Mouse (Mus musculus): ENCODE measurements around the gene Tmem127. TPM values are rescaled to one million over a fixed set of nuclear protein-coding genes. Genes with fewer than 3 reads are reported as not detected.
A peak's percentile ranks its signal among the peaks of the same experiment; 100 is the strongest.
"Not testable (repeated sequence)": the region's sequence is repeated elsewhere in the genome, so short reads cannot be mapped to it uniquely, and the experiment has no call there.

The Tmem127 gene
- polyA plus RNA-seq, 1 experiment: 27.3 TPM

- Histone ChIP-seq H3K4me1 (ENCODE audit: control insufficient read depth, insufficient read depth, insufficient read length, low read length) (peaks cover 3% of the 10 kb centered on the region; the same call in 1 of the 2 replicates), H3K27ac (replicated peaks; ENCODE audit: low read depth, low read length) (no peak overlapping the region), H3K4me3 (ENCODE audit: insufficient read depth, low read depth, low read length) (no peak overlapping the region)
Observed at GRCm38 (mm10) chr2:127278162-127278561, 30.5 kb downstream of the Tmem127 start.

DNA sequence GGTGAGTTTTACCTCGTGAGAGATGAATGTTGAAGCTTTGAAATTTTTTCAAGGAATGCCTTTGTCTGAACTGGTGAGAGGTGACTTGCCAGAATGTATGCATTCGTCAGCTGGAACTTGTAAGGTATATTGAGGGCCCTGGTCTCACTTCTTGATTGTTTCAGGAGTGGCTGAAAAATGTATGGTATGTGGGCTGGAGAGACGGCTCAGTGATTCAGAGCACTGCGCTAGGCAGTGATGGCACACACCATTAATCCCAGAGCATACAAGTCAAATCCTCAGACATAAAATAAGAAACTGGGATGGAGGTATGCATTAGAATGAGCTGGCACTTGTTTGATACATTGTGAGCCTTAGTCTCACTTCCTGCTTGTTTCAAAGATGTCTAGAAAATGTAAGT, 44.5 kb downstream of the Tmem127 start:
- H3K4me3 ChIP-seq (ENCODE audit: insufficient read depth, low read depth, low read length): no peak overlapping the region
- no peaks in the 10 kb centered on the region for H3K4me1 ChIP-seq (ENCODE audit: control insufficient read depth, insufficient read depth, insufficient read length, low read length)
- no peak overlapping the region for H3K27ac ChIP-seq (replicated peaks; ENCODE audit: low read depth, low read length)

- Histone ChIP-seq H3K4me3 (ENCODE audit: insufficient read depth, low read depth, low read length) (no peak overlapping the region), H3K27ac (replicated peaks; ENCODE audit: low read depth, low read length) (0 out of 2 replicates have a peak overlapping the region, but pooled peaks have one; percentile 5), H3K4me1 (ENCODE audit: control insufficient read depth, insufficient read depth, insufficient read length, low read length) (no peaks in the 10 kb centered on the region)
Observed at GRCm38 (mm10) chr2:127297001-127297805, 49.5 kb downstream of the Tmem127 start.

DNA sequence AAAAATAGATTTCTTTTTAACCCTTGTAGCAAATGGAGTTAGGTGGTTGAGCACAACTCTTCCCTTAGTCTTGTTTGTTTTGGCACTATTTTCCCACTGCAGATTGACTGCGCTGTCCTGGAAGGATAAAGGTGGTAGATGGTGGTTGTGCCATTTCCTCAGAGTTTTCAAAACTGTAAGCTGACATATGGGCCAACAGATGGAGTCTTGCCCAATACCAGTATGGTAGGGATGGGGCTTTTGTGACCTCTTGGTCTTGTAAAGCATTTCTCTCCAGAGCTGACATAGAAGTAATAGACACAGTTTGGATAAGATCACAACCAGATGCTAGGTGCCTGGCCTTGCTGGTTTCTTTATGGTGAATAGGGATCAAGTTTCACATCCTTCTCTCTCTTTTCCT, 50.3 kb downstream of the Tmem127 start:
- Histone ChIP-seq H3K4me3 (ENCODE audit: insufficient read depth, low read depth, low read length) (no peak overlapping the region), H3K27ac (replicated peaks; ENCODE audit: low read depth, low read length) (no peak overlapping the region)

DNA sequence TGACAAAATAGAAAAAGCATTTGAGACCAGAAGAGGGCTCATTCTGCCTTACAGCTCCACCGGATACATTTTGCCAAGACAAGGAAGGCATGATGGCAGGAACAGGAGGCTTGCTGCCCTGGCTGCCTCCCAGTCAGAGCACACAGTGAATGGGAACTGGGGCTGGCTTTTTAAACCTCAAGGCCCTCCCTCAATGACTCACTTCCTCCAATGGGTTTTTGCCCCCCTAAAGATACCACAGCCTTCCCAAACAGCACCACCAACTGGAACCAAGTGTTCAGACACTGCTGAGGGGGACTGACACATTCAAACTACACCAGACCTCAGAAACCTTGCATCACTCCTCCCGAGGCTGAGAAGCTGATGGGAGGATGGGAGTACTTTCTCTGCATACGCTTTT, 53.0 kb downstream of the Tmem127 start:
- H3K27ac ChIP-seq (replicated peaks; ENCODE audit: low read depth, low read length): no peak overlapping the region
- no peak overlapping the region for H3K4me3 ChIP-seq (ENCODE audit: insufficient read depth, low read depth, low read length)
- H3K4me1 ChIP-seq (ENCODE audit: control insufficient read depth, insufficient read depth, insufficient read length, low read length): no peaks in the 10 kb centered on the region

More for the DNA sequence above, 50.3 kb downstream of the Tmem127 start:
- H3K4me1 ChIP-seq (ENCODE audit: control insufficient read depth, insufficient read depth, insufficient read length, low read length): no peaks in the 10 kb centered on the region

DNA sequence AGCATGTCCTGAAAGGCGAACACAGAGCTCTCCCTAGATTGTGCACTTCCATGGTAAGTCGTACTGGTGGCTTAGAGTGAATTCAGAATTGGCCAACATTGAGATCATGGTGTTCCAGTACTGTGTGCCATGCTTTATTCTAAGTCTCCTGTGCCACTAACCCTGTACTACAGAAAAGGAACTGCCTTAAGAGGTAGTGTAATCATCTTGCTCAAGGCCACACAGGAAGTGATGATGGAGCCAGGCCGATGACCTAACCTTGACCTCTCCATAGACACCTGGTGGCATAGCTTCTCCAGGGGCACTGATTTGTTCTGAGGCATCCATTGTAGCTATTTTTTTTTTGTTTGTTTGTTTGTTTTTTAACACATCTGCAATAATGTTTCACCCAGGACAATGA, 54.2 kb downstream of the Tmem127 start:
- no peak overlapping the region for H3K4me3 ChIP-seq (ENCODE audit: insufficient read depth, low read depth, low read length)
- no peaks in the 10 kb centered on the region for H3K4me1 ChIP-seq (ENCODE audit: control insufficient read depth, insufficient read depth, insufficient read length, low read length)
- H3K27ac ChIP-seq (replicated peaks; ENCODE audit: low read depth, low read length): no peak overlapping the region

GRCm38 (mm10) chr2:127304192-127304591, 56.5 kb downstream of the Tmem127 start:
- H3K27ac ChIP-seq (replicated peaks; ENCODE audit: low read depth, low read length); H3K4me1 ChIP-seq (ENCODE audit: control insufficient read depth, insufficient read depth, insufficient read length, low read length); H3K4me3 ChIP-seq (ENCODE audit: insufficient read depth, low read depth, low read length): not testable (repeated sequence)

DNA sequence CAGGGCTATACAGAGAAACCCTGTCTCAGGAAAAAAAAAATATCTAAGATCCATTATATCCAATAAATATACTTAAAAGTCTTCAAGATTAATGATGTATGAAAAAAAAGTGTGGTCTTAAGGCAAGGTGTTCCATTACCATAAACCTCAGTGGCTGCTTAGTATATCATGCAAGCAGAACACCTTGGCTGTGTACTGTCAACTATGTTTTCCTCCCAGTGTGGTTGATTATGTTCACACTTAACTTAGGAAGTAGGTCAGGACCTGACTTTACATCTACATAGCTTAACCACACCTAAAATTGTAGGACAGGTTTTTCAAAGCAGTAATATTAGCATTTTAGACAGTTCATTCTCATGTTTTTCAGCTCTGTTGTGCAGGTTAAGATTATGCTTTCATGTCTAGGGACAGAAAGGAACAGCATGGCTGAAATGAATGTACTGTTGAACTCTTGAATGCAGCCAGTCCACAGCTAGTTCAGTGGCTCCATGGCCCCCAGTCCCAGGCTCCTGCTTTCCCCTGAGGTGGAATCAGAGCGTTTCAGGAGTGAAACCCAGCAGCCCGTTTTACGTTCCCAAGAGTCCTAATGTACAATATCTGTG, 57.0 kb downstream of the Tmem127 start:
- no peak overlapping the region for H3K27ac ChIP-seq (replicated peaks; ENCODE audit: low read depth, low read length)
- H3K4me3 ChIP-seq (ENCODE audit: insufficient read depth, low read depth, low read length): no peak overlapping the region
- no peaks in the 10 kb centered on the region for H3K4me1 ChIP-seq (ENCODE audit: control insufficient read depth, insufficient read depth, insufficient read length, low read length)

DNA sequence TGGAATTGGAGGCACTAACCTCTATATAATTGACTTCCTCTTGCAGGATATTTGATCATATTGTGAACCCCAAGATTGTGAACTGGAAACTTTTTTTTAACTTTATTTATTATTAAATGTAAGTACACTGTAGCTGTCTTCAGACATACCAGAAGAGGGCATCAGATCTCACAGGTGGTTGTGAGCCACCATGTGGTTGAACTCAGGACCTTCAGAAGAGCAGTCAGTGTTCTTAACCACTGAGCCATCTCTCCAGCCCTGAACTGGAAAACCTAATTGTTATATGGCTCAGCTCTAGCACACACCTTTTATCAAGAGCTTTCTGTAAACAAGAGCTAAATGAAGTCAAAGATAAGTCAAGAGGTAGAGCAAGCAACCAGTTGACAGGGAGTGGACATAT, 58.4 kb downstream of the Tmem127 start:
- no peaks in the 10 kb centered on the region for H3K4me1 ChIP-seq (ENCODE audit: control insufficient read depth, insufficient read depth, insufficient read length, low read length)
- H3K27ac ChIP-seq (replicated peaks; ENCODE audit: low read depth, low read length): no peak overlapping the region
- no peak overlapping the region for H3K4me3 ChIP-seq (ENCODE audit: insufficient read depth, low read depth, low read length)

DNA sequence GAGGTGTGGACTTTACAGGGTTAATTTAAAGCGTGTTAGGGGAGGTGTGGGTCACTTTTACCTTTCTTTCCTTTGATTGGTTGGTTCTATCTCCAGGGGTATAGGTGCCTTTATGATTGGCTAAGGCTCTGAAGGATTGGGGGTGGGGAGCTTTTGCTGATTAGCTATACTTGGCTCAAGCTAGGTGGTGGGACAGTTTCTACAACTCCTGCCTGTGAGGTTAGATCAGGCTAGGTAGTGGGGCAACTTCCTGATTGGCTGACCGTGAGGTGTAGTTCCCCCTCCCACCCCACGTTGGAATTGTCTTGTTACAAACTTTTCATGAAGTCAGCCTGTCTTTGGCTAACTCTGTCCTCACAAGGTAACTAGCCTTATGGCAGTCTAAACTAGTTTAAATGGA, 59.5 kb downstream of the Tmem127 start:
- no peaks in the 10 kb centered on the region for H3K4me1 ChIP-seq (ENCODE audit: control insufficient read depth, insufficient read depth, insufficient read length, low read length)
- H3K27ac ChIP-seq (replicated peaks; ENCODE audit: low read depth, low read length): no peak overlapping the region
- no peak overlapping the region for H3K4me3 ChIP-seq (ENCODE audit: insufficient read depth, low read depth, low read length)

DNA sequence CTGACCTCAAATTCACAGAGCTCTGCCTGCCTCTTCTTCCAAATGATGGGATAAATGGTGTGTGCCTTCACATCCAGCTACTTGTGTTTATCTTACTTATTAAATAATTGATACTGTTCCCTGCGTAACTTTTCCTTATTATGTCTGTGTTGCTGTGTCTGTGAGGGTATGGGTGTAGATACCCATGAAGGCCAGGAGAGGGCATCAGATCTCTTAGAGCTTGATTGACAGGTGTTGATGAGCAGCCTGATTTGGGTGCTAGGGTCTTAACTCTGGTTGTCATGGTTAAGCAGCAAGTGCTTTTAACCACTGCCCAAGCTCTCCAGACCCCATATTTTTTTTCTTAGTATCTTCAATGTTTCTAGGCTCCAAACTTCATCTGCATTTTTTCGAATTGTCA, 61.0 kb downstream of the Tmem127 start:
- H3K4me1 ChIP-seq (ENCODE audit: control insufficient read depth, insufficient read depth, insufficient read length, low read length): no peaks in the 10 kb centered on the region
- no peak overlapping the region for H3K27ac ChIP-seq (replicated peaks; ENCODE audit: low read depth, low read length)
- H3K4me3 ChIP-seq (ENCODE audit: insufficient read depth, low read depth, low read length): no peak overlapping the region

GRCm38 (mm10) chr2:127310246-127310645, 62.5 kb downstream of the Tmem127 start:
- no peak overlapping the region for H3K27ac ChIP-seq (replicated peaks; ENCODE audit: low read depth, low read length)
- no peak overlapping the region for H3K4me3 ChIP-seq (ENCODE audit: insufficient read depth, low read depth, low read length)
- H3K4me1 ChIP-seq (ENCODE audit: control insufficient read depth, insufficient read depth, insufficient read length, low read length): peaks cover 4% of the 10 kb centered on the region

GRCm38 (mm10) chr2:127310685-127311084, 63.0 kb downstream of the Tmem127 start:
- Histone ChIP-seq H3K4me1 (ENCODE audit: control insufficient read depth, insufficient read depth, insufficient read length, low read length) (peaks cover 4% of the 10 kb centered on the region), H3K27ac (replicated peaks; ENCODE audit: low read depth, low read length) (no peak overlapping the region), H3K4me3 (ENCODE audit: insufficient read depth, low read depth, low read length) (no peak overlapping the region)

All from brown adipose tissue, adult 24 weeks (tissue).